Mouse (Mus musculus) myocyte (in vitro differentiated cells): ENCODE measurements around the gene Gm609. TPM values are rescaled to one million over a fixed set of nuclear protein-coding genes. Genes with fewer than 3 reads are reported as not detected.

Source experiments
- H3K27me3 ChIP-seq: one replicate; pipeline ENCODE4 v1.6.1; 2011; ENCODE audit not compliant: control insufficient read depth, insufficient read depth, insufficient read length
- H3K36me3 ChIP-seq: one replicate; pipeline ENCODE4 v1.6.1; 2011; ENCODE audit not compliant: control insufficient read depth, insufficient read depth
- H3K4me2 ChIP-seq: one replicate; pipeline ENCODE4 v1.6.1; 2011; ENCODE audit warnings: low read depth, control low read depth
- H3K4me3 ChIP-seq: one replicate; pipeline ENCODE4 v1.5.1; 2011; ENCODE audit warnings: mild to moderate bottlenecking, control low read depth, moderate library complexity
- H3K79me2 ChIP-seq: one replicate; pipeline ENCODE4 v1.6.1; 2011; ENCODE audit not compliant: control insufficient read depth, insufficient read depth
- H3ac ChIP-seq: one replicate; pipeline ENCODE4 v1.6.1; 2011; ENCODE audit not compliant: control insufficient read depth, insufficient read length
- CEBPB ChIP-seq: IDR thresholded peaks from 2 replicates; pipeline ENCODE4 v1.6.1; 2011; ENCODE audit warnings: mild to moderate bottlenecking, moderate library complexity; ENCODE audit not compliant: poor library complexity, insufficient read depth, severe bottlenecking
- E2F4 ChIP-seq: IDR thresholded peaks from one replicate; pipeline ENCODE4 v1.6.1; 2011; ENCODE audit warnings: mild to moderate bottlenecking, control low read depth, moderate library complexity; ENCODE audit not compliant: insufficient read depth
- MAX ChIP-seq: IDR thresholded peaks from one replicate; pipeline ENCODE4 v1.6.1; 2011; ENCODE audit warnings: low read depth, mild to moderate bottlenecking, control low read depth
- MYOD1 ChIP-seq, 3 experiments: IDR thresholded peaks; one replicate each; pipeline ENCODE4 v1.6.1; 2011; ENCODE audit warnings: control low read depth in 2 of 3, low read depth in 2 of 3, mild to moderate bottlenecking in 2 of 3, moderate library complexity in 1 of 3; ENCODE audit not compliant: insufficient read length in 2 of 3, control insufficient read depth in 1 of 3
- MYOG ChIP-seq, 3 experiments: IDR thresholded peaks; one replicate each; pipeline ENCODE4 v1.6.1; 2011; ENCODE audit warnings: control low read depth in 2 of 3, low read depth in 2 of 3, mild to moderate bottlenecking in 2 of 3; ENCODE audit not compliant: insufficient read length in 2 of 3, control insufficient read depth in 1 of 3, insufficient read depth in 1 of 3
- POLR2A ChIP-seq: IDR thresholded peaks from one replicate; pipeline ENCODE4 v1.6.1; 2011; ENCODE audit warnings: low read depth, mild to moderate bottlenecking, control low read depth, moderate library complexity; ENCODE audit not compliant: insufficient read length
- POLR2AphosphoS2 ChIP-seq: IDR thresholded peaks from one replicate; pipeline ENCODE4 v1.6.1; 2011; ENCODE audit warnings: low read depth, control low read depth; ENCODE audit not compliant: insufficient read length
- REST ChIP-seq: IDR thresholded peaks from one replicate; pipeline ENCODE4 v1.6.1; 2011; ENCODE audit warnings: mild to moderate bottlenecking, control low read depth, moderate library complexity; ENCODE audit not compliant: insufficient read depth, insufficient read length
- SRF ChIP-seq: IDR thresholded peaks from one replicate; pipeline ENCODE4 v1.6.1; 2011; ENCODE audit warnings: low read depth; ENCODE audit not compliant: control insufficient read depth, insufficient read length
- TCF12 ChIP-seq: IDR thresholded peaks from one replicate; pipeline ENCODE4 v1.6.1; 2011; ENCODE audit warnings: mild to moderate bottlenecking, control low read depth; ENCODE audit not compliant: poor library complexity, insufficient read depth, severe bottlenecking
- TCF3 ChIP-seq: IDR thresholded peaks from one replicate; pipeline ENCODE4 v1.6.1; 2011; ENCODE audit warnings: low read depth, control low read depth; ENCODE audit not compliant: insufficient read length
- USF1 ChIP-seq: IDR thresholded peaks from one replicate; pipeline ENCODE4 v1.6.1; 2011; ENCODE audit warnings: low read depth, mild to moderate bottlenecking, control low read depth, moderate library complexity
- polyA plus RNA-seq: library from polyadenylated mRNA; unstranded; fragments of >200 nt; fragmentation: generic; extraction: Trizol; gene quantifications from one replicate; pipeline ENCODE4 v1.2.1, GENCODE M21; 2012; ENCODE audit warnings: missing spikeins

The Gm609 gene
- polyA plus RNA-seq, 1 experiment = not detected

DNA sequence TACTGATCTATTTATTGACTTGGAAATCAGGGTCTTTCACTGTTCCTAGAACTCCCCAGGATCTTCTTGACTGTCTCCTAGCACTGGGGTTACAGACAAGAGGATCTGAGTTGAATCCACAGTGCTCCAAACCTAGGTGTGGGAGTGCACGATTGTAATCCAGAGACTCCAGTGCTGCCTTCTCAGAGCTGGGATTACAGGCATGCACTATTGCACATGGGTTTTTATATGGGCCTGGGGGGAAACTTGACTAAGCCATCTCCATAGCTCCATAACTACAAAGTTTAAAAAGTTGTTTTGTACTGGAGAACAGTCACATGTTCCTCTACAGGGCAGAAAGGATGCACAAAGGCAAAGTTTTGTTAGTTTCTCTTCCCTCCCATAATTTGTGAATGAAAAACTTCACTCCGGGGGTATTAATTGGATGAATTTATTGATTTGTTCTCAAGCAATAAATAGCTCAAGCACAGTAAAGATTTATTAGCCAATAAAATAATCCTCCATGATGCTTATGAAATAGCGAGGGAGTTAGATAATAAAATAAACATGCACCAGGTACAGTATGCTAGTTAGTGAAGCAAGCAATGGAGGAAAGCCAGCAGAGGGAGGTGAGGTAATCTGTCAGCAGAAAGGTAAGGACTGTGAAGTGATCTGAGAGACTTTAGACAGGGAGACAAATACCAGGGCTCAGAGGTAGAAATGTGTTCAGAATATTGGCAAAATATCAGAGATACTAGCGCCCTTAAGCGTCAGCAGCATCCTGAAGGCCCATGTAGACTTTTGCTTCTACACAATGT is 114.4 kb downstream of the Gm609 start:
- Histone ChIP-seq H3K4me3 (no peak overlapping the region), H3K27me3 (no peaks in the 10 kb centered on the region), H3K36me3 (peaks cover 6% of the 10 kb centered on the region), H3ac (no peak overlapping the region), H3K79me2 (no peaks in the 10 kb centered on the region), H3K4me2 (no peak overlapping the region)
- no peak for TF ChIP-seq SRF
- no peak for TF ChIP-seq USF1
- no peak for TF ChIP-seq POLR2A
- no peak for TF ChIP-seq MAX
- TF ChIP-seq MYOD1 (IDR thresholded peaks at IDR 0.05; ENCODE audit: control insufficient read depth in 1 of 3, insufficient read length in 2 of 3, low read depth in 2 of 3) = no peak
- no peak for TF ChIP-seq POLR2AphosphoS2
- TF ChIP-seq MYOG (IDR thresholded peaks at IDR 0.05; ENCODE audit: control insufficient read depth in 1 of 3, insufficient read depth in 1 of 3, insufficient read length in 2 of 3, low read depth in 2 of 3) = no peak
- no peak for TF ChIP-seq TCF12
- no peak for TF ChIP-seq CEBPB

DNA sequence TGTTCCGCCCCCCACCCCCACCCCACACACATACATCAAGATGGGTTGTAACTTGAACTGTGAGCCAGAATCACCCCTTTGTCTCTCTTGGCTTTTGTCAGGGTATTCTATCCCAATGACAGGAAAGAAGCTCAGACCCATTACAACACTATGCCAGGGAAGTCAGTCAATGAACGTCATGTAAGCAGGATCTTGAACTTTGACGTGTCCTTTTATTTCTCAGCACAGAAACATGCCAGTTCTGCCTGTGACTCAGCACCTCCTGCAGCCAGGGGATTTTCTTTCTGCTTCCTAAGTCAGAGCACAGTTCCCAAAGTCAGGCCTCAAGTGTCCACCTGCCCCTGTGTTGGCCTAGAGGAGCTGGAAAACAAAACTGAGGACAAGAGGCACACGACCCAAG is 115.4 kb downstream of the Gm609 start:
- H3K79me2 ChIP-seq = no peaks in the 10 kb centered on the region
- H3K27me3 ChIP-seq = no peaks in the 10 kb centered on the region
- TF ChIP-seq E2F4 (no peak), MAX (no peak), CEBPB (no peak), POLR2A (no peak), POLR2AphosphoS2 (no peak), MYOG (IDR thresholded peaks at IDR 0.05; ENCODE audit: control insufficient read depth in 1 of 3, insufficient read depth in 1 of 3, insufficient read length in 2 of 3, low read depth in 2 of 3) (no peak), SRF (no peak), TCF12 (no peak), MYOD1 (IDR thresholded peaks at IDR 0.05; ENCODE audit: control insufficient read depth in 1 of 3, insufficient read length in 2 of 3, low read depth in 2 of 3) (no peak), TCF3 (no peak), USF1 (no peak), REST (no peak)
- peaks cover 6% of the 10 kb centered on the region for H3K36me3 ChIP-seq
- H3ac ChIP-seq = no peak overlapping the region
- no peak overlapping the region for H3K4me3 ChIP-seq
- H3K4me2 ChIP-seq = no peak overlapping the region

- Histone ChIP-seq H3K79me2 (no peaks in the 10 kb centered on the region), H3K4me2 (no peak overlapping the region), H3K4me3 (no peak overlapping the region), H3K36me3 (peaks cover 6% of the 10 kb centered on the region), H3ac (no peak overlapping the region), H3K27me3 (no peaks in the 10 kb centered on the region)
- no peak for TF ChIP-seq POLR2A
- no peak for TF ChIP-seq REST
- TF ChIP-seq USF1 = no peak
- no peak for TF ChIP-seq MAX
Measured at GRCm38 (mm10) chr16:45376812-45377211, 116.0 kb downstream of the Gm609 start.

- peak overlapping the region; percentile 10 for H3K4me2 ChIP-seq
- no peak overlapping the region for H3K4me3 ChIP-seq
- no peaks in the 10 kb centered on the region for H3K27me3 ChIP-seq
- no peaks in the 10 kb centered on the region for H3K79me2 ChIP-seq
- H3K36me3 ChIP-seq = peaks cover under 1% of the 10 kb centered on the region
- TF ChIP-seq USF1 (no peak), POLR2AphosphoS2 (no peak), MYOG (IDR thresholded peaks at IDR 0.05; ENCODE audit: control insufficient read depth in 1 of 3, insufficient read depth in 1 of 3, insufficient read length in 2 of 3, low read depth in 2 of 3) (no peak), MAX (no peak), TCF12 (no peak), TCF3 (no peak), REST (no peak)
- H3ac ChIP-seq = no peak overlapping the region
Measured at GRCm38 (mm10) chr16:45376294-45376693, 116.5 kb downstream of the Gm609 start.
